Mouse (Mus musculus) E14TG2a.4 (cell line): ENCODE measurements around the gene Rictor.

Experiments
- CTCF ChIP-seq: conservative IDR thresholded peaks from 2 replicates; pipeline ENCODE4 v1.5.1; 2014; ENCODE audit warnings: low read length
- NANOG ChIP-seq: IDR thresholded peaks from 2 replicates; pipeline ENCODE4 v1.6.1; 2014; ENCODE audit warnings: borderline replicate concordance, low read length, mixed read lengths
- POU5F1 ChIP-seq: IDR thresholded peaks from 2 replicates; pipeline ENCODE4 v1.6.1; 2014; ENCODE audit warnings: low read length, borderline replicate concordance

DNA sequence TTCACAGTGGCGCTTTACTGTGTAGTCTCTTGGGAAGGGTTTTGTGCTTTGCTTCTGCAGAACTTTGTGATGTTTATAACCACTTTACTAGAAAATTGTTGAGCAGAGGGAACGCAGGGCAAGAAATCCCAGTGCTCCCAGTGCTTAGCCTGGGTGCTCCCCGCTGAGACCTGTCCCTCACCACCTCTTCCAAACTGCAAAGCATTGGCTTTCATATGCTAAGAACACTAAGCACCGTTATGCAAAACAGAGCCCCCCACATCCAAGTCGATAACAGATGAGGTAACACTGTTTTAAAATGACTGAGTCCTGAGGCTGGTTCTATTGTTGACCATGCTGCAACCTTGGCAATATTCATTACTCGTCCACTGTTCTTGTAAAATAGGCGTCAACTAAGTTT is 44.2 kb upstream of the Rictor start:
- no peak for TF ChIP-seq CTCF
- TF ChIP-seq POU5F1 = no peak
- no peak for TF ChIP-seq NANOG
